Mouse (Mus musculus): ENCODE measurements at regions not wholly inside any gene's neighbourhood (a gene's known extent, or its start where the extent isn't known, plus 50 kb on each side); places are given as distances from the start of the nearest gene placed in this dataset.

DNA sequence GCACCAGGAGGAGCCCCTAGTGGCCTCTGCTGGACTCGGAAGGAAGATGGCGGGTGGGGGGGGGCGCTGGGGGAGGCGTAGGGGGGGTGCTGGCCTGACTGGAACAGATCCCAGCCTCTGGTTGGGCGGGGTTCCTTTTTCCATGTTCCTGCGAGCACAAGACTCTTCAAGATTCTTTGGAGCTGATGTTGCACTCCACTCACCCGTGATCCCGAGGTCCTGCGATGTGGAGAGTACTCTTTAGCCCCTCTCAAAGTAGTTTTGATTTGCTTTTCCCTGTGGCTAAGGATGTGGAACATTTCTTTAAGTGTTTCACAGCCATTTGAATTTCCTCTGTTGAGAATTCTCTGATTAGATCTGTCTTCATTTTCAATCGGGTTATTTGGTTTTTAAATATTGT lies 269.8 kb upstream of the 2610301B20Rik start:
- DNase-seq (peak; percentile 13), ATAC-seq (ENCODE audit: insufficient read depth) (peak; percentile 31; the same call in 1 of the 2 replicates)
- H3K9me3 ChIP-seq (ENCODE audit: low read depth, low read length): no peaks in the 10 kb centered on the region
- H3K4me1 ChIP-seq (ENCODE audit: insufficient read depth): no peaks in the 10 kb centered on the region
- no peak overlapping the region for H3K4me2 ChIP-seq
- H3K36me3 ChIP-seq (ENCODE audit: insufficient read depth): no peaks in the 10 kb centered on the region
- no peak overlapping the region for H3K4me3 ChIP-seq (ENCODE audit: low read depth, low read length)
- H3K9ac ChIP-seq: no peak overlapping the region
- 52% methylated on average over 10 of the region's 10 CpGs for WGBS
- H3K27me3 ChIP-seq (ENCODE audit: insufficient read depth, low read length): no peaks in the 10 kb centered on the region
- no peak for TF ChIP-seq CTCF (IDR thresholded peaks at IDR 0.05; ENCODE audit: low read depth)
- no peak overlapping the region for H3K27ac ChIP-seq (ENCODE audit: low read depth)

DNA sequence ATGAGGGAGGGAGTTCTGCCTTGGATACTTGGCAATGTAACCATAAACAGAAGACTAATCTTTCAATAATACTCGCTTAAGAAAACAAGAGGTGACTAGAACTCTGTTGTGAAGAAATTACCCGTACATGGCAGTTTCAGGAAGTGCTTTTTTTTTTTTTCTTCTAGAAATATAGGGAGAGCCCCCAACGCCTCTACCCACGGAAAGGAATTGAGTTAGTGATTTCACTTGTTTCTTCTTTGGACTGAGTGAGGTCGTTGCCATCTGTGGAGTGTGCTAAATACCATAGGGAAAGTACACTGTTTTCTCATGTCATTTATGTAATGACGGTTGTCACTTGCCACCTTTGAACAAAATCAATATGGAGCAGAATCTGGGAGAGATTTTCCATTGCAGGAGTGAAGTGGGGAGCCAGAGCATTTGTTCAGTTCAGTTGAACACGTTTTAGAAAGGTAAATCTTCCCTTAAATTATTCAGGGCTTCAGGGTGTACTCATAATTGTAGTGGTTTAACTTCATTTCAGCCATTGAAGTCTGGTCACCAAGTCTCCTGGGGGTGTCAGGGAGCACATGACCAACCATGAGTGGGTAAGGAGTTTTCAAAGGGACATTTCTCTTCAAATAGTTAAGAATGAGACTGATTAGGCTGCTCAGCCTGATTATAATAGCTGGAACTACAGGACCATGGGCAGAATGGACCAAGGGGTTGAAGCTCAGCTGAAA lies 266.3 kb upstream of the 2610301B20Rik start:
- H3K4me2 ChIP-seq: no peak overlapping the region
- no peaks in the 10 kb centered on the region for H3K36me3 ChIP-seq (ENCODE audit: insufficient read depth)
- H3K27ac ChIP-seq (ENCODE audit: low read depth): no peak overlapping the region
- DNase-seq: no peak
- WGBS: 75% methylated on average over 7 of the region's 7 CpGs
- H3K4me1 ChIP-seq (ENCODE audit: insufficient read depth): no peaks in the 10 kb centered on the region
- H3K9ac ChIP-seq: no peak overlapping the region
- no peaks in the 10 kb centered on the region for H3K9me3 ChIP-seq (ENCODE audit: low read depth, low read length)
- no peak for TF ChIP-seq CTCF (IDR thresholded peaks at IDR 0.05; ENCODE audit: low read depth)
- H3K4me3 ChIP-seq (ENCODE audit: low read depth, low read length): no peak overlapping the region
- no peak for ATAC-seq (ENCODE audit: insufficient read depth)
- no peaks in the 10 kb centered on the region for H3K27me3 ChIP-seq (ENCODE audit: insufficient read depth, low read length)

DNA sequence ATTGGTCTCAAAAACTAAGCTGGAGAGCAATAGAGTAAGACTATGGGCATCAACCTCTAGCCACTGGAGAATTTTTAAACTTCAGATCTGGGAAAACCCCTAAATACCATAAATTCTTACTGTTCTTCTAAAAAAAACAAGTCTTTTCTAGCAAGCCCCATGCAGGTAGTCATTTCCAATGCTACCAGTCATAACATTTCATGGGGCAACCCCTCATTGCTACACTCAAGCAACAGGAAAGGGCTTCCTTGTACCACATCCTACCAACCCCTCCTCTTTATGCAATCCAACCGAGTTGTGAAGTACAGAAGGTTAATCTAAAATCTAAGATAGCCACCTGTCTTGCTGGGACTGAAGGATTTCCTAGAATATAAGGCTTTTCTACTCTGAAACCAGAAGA lies 263.5 kb upstream of the 2610301B20Rik start:
- H3K4me3 ChIP-seq (ENCODE audit: low read depth, low read length): no peak overlapping the region
- no peaks in the 10 kb centered on the region for H3K27me3 ChIP-seq (ENCODE audit: insufficient read depth, low read length)
- no peak overlapping the region for H3K27ac ChIP-seq (ENCODE audit: low read depth)
- ATAC-seq (ENCODE audit: insufficient read depth) (no peak), DNase-seq (no peak)
- 40% methylated on average over 1 of the region's 1 CpGs for WGBS
- H3K4me2 ChIP-seq: no peak overlapping the region
- H3K36me3 ChIP-seq (ENCODE audit: insufficient read depth): no peaks in the 10 kb centered on the region
- H3K9me3 ChIP-seq (ENCODE audit: low read depth, low read length): no peaks in the 10 kb centered on the region
- H3K4me1 ChIP-seq (ENCODE audit: insufficient read depth): no peaks in the 10 kb centered on the region
- no peak overlapping the region for H3K9ac ChIP-seq
- TF ChIP-seq CTCF (IDR thresholded peaks at IDR 0.05; ENCODE audit: low read depth): no peak

Data from lung, embryonic 14.5 days (tissue).